Mouse (Mus musculus) forelimb bud, embryonic 11.5 days (tissue): ENCODE data around the gene Olfm3.

Experiments used
- DNase-seq: peaks from one replicate; pipeline ENCODE4 v3.0.0-alpha.2; 2012; ENCODE audit warnings: low read depth, low spot score

Olfm3 gene

GRCm38 (mm10) chr3:114903924-114904438 is at the start of gene Olfm3:
TSS of gene Olfm3 (plus strand) at chr3:114904078.
- peak; percentile 68 for DNase-seq

GRCm38 (mm10) chr3:114889764-114890163 is 14.1 kb upstream of the Olfm3 start:
- DNase-seq = no peak

GRCm38 (mm10) chr3:114904633-114905423 is 950 bp downstream of the Olfm3 start:
- peak; percentile 26 for DNase-seq

DNA sequence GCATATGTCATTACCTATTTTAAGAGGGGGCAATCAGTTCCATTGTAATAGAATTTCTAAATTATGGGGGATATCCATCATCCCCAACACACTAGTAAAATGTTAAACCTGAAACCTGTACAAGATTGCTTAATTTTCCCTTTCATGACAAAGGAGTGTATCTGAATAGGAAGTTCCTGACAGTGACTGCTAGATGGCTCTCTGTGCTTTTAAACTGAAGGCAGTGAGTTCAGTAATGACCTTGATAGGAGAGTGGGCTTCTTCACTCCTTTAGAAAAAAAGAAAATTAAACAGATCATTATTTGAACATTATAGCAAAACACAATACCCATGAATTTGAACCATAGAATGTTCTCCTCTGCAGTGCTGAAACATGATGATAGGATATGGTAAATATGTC is 3.7 kb downstream of the Olfm3 start:
- DNase-seq = no peak

GRCm38 (mm10) chr3:114908846-114909245 is 5.0 kb downstream of the Olfm3 start:
- no peak for DNase-seq

DNA sequence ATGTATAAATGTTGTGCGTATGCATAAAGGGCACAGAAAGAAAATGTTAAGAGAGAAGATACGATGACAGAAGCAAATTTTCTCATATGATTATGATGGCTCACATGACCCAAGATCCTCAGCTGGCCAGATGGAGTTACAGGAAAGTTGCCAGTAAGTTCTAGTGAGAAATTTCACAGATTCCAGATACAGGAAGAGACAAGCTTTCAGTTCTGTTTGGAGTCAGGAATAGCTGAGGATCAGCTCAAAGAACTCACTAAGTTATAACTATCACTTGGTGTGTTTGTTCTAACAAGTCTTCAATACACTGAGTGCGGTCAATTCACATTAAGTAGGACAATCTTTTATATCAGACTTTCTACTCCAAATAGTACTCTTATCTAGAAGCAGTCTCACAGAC is 16.2 kb downstream of the Olfm3 start:
- DNase-seq = no peak

GRCm38 (mm10) chr3:114929605-114930004 is 25.7 kb downstream of the Olfm3 start:
- DNase-seq = no peak

DNA sequence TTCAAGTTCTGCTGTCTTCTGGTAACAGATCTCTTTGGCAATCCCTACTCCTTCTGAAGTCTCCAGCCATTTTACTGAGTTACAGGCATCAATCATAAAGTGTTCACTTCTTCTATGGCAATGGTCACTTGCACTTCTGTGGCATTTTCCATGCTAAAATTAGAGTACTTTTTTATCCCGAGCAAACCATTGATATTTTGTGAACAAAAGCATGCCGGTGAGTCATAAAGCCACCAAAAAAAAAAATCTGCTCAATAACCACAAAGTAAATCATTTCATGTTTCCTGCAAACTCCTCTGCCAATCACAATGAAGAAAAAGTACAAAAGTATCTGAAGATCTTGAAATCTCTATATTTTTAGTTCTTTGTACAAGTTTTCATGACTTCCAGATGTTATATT is 26.5 kb downstream of the Olfm3 start:
- DNase-seq = no peak

DNA sequence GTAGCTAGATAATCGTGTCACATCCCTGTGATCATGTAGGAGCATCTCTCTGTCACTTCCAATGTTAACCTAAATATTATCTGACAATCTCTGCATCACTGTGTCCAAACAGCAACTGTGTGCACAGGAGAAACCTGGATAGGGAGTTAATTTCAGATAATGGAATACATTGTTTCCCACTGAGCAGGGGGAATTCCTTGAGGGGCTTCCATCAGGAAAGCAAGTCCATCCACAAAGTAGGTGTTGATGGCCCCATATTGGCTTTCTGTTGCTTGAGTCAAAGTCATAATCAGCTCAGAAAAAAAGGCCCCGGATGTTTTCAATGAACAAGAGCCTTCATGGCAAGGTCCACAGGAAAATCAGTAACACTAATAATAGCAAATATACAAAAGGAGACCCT is 26.9 kb downstream of the Olfm3 start:
- no peak for DNase-seq

- no peak for DNase-seq
These were observed 29.0 kb downstream of the Olfm3 start for GRCm38 (mm10) chr3:114932881-114933280.

- DNase-seq = no peak
These were observed 51.0 kb downstream of the Olfm3 start for GRCm38 (mm10) chr3:114954904-114955303.

GRCm38 (mm10) chr3:114959311-114959967 is 55.6 kb downstream of the Olfm3 start:
- DNase-seq = no peak

DNA sequence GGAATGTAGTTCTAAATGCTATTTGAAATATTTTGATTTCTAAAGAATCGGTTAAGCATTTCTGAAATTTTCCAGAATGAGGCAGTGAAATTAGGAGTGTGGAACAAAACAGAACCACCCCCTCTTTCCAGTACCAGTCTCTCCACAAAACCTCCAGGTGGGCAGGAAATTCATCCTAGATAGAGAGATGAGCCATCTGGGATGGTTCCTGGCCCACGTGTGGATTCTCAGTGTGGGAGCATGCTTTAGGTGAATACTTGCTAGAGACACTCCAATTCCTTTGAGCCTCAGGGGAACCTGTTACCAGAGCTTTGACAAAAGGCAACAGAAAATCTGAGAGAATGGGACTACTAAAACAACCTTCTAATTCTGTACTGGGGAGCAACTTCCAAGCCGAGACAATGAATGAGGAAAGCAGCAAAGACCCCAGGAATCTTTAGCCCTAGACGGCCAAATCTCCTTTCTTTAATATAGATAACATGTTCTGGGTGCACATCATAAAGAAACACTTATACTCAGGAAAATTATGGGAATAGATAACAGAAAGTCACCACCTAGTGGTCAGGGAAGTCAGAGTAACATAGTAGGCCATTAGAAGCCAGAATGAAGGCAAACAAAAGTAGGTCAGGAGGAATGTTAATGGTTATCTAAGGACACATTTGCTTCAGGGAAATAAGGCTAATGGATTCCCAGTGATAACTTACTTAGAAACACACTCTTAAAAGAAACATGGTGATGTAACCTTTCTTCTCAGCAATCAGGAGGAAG is 58.6 kb downstream of the Olfm3 start:
- no peak for DNase-seq

DNA sequence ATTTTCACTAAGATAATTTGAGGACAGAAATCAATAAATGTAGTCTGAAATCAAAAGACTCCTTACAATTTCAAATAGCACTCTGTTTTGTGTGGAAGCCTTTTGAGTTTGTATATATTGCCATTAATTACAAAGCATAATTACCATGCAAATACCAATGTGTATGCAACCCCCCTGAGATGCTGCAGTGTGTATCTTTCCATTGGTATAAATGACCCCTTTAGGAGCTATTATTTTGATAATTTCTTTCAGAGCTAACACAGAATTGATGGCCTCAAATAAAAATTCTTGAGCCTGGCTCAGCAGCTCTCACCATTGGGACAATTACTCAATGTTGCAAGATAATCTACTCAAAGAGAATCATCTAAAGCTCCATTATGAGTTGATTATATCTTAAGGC is 67.3 kb downstream of the Olfm3 start:
- DNase-seq = no peak

GRCm38 (mm10) chr3:114972522-114972921 is 68.6 kb downstream of the Olfm3 start:
- no peak for DNase-seq

GRCm38 (mm10) chr3:114990828-114991227 is 87.0 kb downstream of the Olfm3 start:
- no peak for DNase-seq

GRCm38 (mm10) chr3:114995956-114996355 is 92.1 kb downstream of the Olfm3 start:
- no peak for DNase-seq

DNA sequence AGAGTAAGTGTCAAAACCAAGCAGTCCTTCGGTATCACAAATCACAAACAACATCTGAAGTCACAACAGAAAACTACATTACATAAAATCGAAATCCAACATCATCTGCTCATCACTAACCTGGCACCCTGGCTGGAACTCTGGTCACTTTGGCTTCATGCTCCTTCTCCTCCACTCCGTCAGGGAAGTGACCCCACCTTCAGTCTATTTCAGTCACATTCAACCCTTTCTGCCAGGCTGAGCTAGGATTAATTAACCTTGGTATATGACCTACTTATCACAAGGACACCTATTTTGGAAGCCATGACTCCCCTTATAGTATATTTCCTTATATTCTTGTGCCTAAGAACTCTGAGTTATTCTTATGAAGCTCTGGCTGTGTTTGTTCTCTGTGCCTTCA is 123.7 kb downstream of the Olfm3 start:
- no peak for DNase-seq

DNA sequence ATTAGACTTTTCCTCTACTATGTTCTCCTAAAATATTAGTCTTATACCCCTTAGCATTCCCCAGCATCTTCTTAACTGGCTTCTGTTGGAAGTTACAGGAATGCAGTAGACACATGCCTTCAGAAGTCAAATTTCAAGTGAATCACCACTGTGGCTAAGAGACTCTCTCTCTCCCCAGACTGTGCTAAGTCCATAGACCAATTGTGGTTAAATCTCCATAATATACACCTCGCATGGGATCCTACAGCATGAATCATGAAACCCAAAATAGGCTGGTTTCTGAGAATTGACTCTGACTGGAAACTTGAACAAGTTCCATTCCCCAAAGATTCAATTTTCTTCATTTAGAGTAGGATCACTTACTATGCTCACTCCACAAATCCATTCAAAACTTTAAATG is 124.2 kb downstream of the Olfm3 start:
- DNase-seq = no peak

DNA sequence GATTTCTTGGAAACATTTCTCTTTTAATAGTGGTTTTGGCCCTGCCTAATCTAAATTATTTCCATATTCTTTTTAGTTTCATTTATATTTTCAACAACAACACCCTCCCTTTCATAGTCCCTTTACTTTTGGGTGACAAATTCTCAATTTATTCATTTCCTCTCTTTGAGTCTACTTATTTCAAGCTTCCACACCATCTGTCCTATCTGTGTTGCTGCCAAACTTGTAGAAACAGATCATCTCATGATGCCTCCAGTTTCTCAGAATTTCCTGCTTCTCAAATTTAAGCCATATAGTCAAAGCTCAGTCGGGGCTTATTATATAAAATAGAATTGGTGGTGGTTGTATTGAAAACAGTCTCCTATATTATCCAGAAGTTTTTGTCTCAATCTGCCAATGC is 124.7 kb downstream of the Olfm3 start:
- DNase-seq = no peak

GRCm38 (mm10) chr3:115049060-115049459 is 145.2 kb downstream of the Olfm3 start:
- no peak for DNase-seq

GRCm38 (mm10) chr3:115064901-115065300 is 161.0 kb downstream of the Olfm3 start:
- no peak for DNase-seq
